Mouse (Mus musculus) liver, embryonic 14.5 days (tissue): Measurements from ENCODE around the gene Capns1. TPM values are rescaled to one million over a fixed set of nuclear protein-coding genes. Genes with fewer than 3 reads are reported as not detected.

ENCODE experiments used
- ATAC-seq: fragments of 200-750 bp; cut with Nextera tagmentation; 2 replicates; pipeline ENCODE4 v1.8.0; 2017; ENCODE audit warnings: moderate number of reproducible peaks, mild to moderate bottlenecking, moderate library complexity; ENCODE audit not compliant: insufficient read depth
- DNase-seq, 3 experiments: peaks; one replicate each; pipeline ENCODE4 v3.0.0-alpha.2; 2012 to 2013; ENCODE audit warnings: low read depth in 3 of 3, low spot score in 3 of 3
- H3K27ac ChIP-seq: fragments of 300-500 bp; sonication (generic); 2 replicates; pipeline ENCODE4 v1.5.1; 2014; ENCODE audit warnings: moderate library complexity, mild to moderate bottlenecking, control low read depth, inconsistent platforms
- H3K27me3 ChIP-seq: fragments of 300-500 bp; sonication (generic); 2 replicates; pipeline ENCODE4 v1.6.1; 2014; ENCODE audit warnings: mild to moderate bottlenecking, low read length, moderate library complexity; ENCODE audit not compliant: control insufficient read depth, insufficient read depth
- H3K36me3 ChIP-seq: fragments of 300-500 bp; sonication (generic); replicated peaks from 2 replicates; pipeline ENCODE4 v1.6.1; 2014; ENCODE audit warnings: low read depth; ENCODE audit not compliant: control insufficient read depth, insufficient read depth
- H3K4me1 ChIP-seq, 2 experiments: fragments of 200-500 bp in 1 of 2; fragments of 300-500 bp in 1 of 2; sonication (generic) in 1 of 2; replicated peaks; 2 replicates each; pipeline ENCODE4 v1.6.1; 2012 to 2014; ENCODE audit warnings: antibody characterized with exemption in 1 of 2, inconsistent platforms in 1 of 2, low read length in 1 of 2; ENCODE audit not compliant: control insufficient read depth in 2 of 2, insufficient read depth in 2 of 2
- H3K4me2 ChIP-seq: fragments of 300-500 bp; sonication (generic); 2 replicates; pipeline ENCODE4 v1.6.1; 2014; ENCODE audit warnings: low read depth, mild to moderate bottlenecking, control low read depth, moderate library complexity
- H3K4me3 ChIP-seq, 2 experiments: fragments of 200-500 bp in 1 of 2; fragments of 300-500 bp in 1 of 2; sonication (generic) in 1 of 2; 2 replicates each; pipeline ENCODE4 v1.5.1; 2012 to 2014; ENCODE audit warnings: low read depth in 2 of 2, low read length in 2 of 2, mild to moderate bottlenecking in 2 of 2, control low read depth in 1 of 2, inconsistent platforms in 1 of 2, moderate library complexity in 1 of 2; ENCODE audit not compliant: insufficient read depth in 1 of 2
- H3K9ac ChIP-seq: fragments of 300-500 bp; sonication (generic); replicated peaks from 2 replicates; pipeline ENCODE4 v1.6.1; 2014; ENCODE audit warnings: mild to moderate bottlenecking, control low read depth, moderate library complexity
- H3K9me3 ChIP-seq: fragments of 300-500 bp; sonication (generic); 2 replicates; pipeline ENCODE4 v1.6.1; 2016; ENCODE audit warnings: low read length, mixed read lengths; ENCODE audit not compliant: control insufficient read depth
- CTCF ChIP-seq: IDR thresholded peaks from 2 replicates; pipeline ENCODE4 v1.5.1; 2016; ENCODE audit warnings: antibody characterized with exemption, low read depth, control low read depth
- EP300 ChIP-seq: IDR thresholded peaks from 2 replicates; pipeline ENCODE4 v1.6.1; 2016; ENCODE audit warnings: antibody characterized with exemption, low read depth
- WGBS: fragments of 180-500 bp; shearing (Covaris S2); extraction: QIAGEN DNeasy Blood & Tissue Kit; methylation state at CpG from one replicate; pipeline ENCODE4 v1.1.7; 2014; ENCODE audit not compliant: insufficient replicate concordance; 5-methylcytosine and 5-hydroxymethylcytosine counted together
- polyA plus RNA-seq, 2 experiments: library from polyadenylated mRNA; depleted of rRNA in 1 of 2; stranded (reverse) in 1 of 2; unstranded in 1 of 2; fragments of >200 nt; fragmentation: Nextera tagmentation in 1 of 2; extraction: Ambion mirVana in 1 of 2; gene quantifications; 2 replicates each; pipeline versions ENCODE4 v1.2.1 to v1.2.3; 2012 to 2014

Capns1 gene
- polyA plus RNA-seq, 2 experiments: 31.2 to 122 TPM

GRCm38 (mm10) chr7:30147011-30147410 lies 51.6 kb downstream of the Capns1 start:
- no peak for DNase-seq
- TF ChIP-seq CTCF (no peak), EP300 (no peak)
- Histone ChIP-seq H3K27ac (no peak overlapping the region), H3K4me3 (no peak overlapping the region), H3K4me2 (no peak overlapping the region), H3K9ac (no peak overlapping the region), H3K27me3 (no peaks in the 10 kb centered on the region), H3K4me1 (no peaks in the 10 kb centered on the region; a peak in 1 of 4 replicates), H3K9me3 (peaks cover 18% of the 10 kb centered on the region), H3K36me3 (no peaks in the 10 kb centered on the region; the same call in 1 of the 2 replicates)
- ATAC-seq: no peak
- WGBS: 80% methylated on average over 5 of the region's 5 CpGs

DNA sequence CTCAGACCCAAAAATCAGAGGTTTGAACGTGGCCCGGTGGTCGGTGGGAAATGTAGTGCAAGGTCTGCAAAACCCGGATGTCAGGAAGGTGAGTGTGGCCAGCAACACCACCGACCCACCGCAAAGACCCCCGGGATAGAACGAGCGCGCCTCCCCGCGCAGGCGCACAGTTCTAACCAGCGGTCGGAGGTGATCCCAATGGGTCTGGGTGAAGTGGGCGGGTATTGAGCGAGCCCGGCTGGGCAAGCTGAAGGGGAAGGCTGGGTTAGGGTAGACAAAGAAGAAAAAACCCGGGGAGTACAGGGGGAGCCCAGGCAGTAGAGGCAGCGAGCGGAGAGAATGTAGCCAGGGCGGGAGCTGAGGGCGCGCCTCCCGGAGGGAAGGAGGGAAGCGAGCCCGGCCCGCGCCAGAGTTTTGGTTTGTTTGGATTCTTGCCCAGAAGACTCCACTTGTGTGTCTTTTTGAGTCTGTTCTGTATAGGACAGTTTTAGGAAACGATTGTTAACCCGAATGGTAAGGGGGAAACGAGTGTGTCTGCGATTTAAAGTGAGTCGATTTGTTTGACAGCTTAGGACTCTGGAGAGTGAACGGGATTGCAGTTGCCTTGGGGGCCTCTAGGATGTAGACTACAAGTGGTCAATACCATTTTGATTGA lies 54.9 kb downstream of the Capns1 start:
- Histone ChIP-seq H3K4me2 (peak overlapping the region; percentile 57), H3K27ac (no peak overlapping the region), H3K4me1 (no peaks in the 10 kb centered on the region; a peak in 1 of 4 replicates), H3K9ac (no peak overlapping the region), H3K4me3 (peak overlapping the region; percentile 14 to 53), H3K9me3 (no peaks in the 10 kb centered on the region), H3K36me3 (no peaks in the 10 kb centered on the region), H3K27me3 (no peaks in the 10 kb centered on the region)
- TF ChIP-seq EP300: no peak
- no peak for TF ChIP-seq CTCF
- DNase-seq (peak in 1 of 3 experiments; percentile 6), ATAC-seq (peak; percentile 58; the same call in 1 of the 2 replicates)
- 1% methylated on average over 35 of the region's 35 CpGs for WGBS

GRCm38 (mm10) chr7:30143170-30143554 lies 55.4 kb downstream of the Capns1 start:
- Histone ChIP-seq H3K27me3 (no peaks in the 10 kb centered on the region), H3K4me1 (no peaks in the 10 kb centered on the region; a peak in 1 of 4 replicates), H3K4me2 (peak overlapping the region; percentile 57), H3K4me3 (peak overlapping the region; percentile 14 to 53; a peak in 3 of 4 replicates), H3K9ac (no peak overlapping the region), H3K36me3 (no peaks in the 10 kb centered on the region), H3K9me3 (no peaks in the 10 kb centered on the region), H3K27ac (no peak overlapping the region)
- TF ChIP-seq CTCF (no peak), EP300 (no peak)
- no peak for ATAC-seq
- WGBS: 13% methylated on average over 8 of the region's 8 CpGs
- no peak for DNase-seq

Other genes with a start within 250 kb of the Capns1 start
- 1.5 and 1.7 TPM in 2 replicates for gene Zfp74, start 244.7 kb downstream of the Capns1 start, polyA plus RNA-seq (2012; rRNA removed)
- gene Zfp74, start 244.7 kb downstream of the Capns1 start, polyA plus RNA-seq (2014; fragmentation: Nextera tagmentation; extraction: Ambion mirVana): 0.85 and 1.8 TPM in 2 replicates
- 4.5 and 6.1 TPM in 2 replicates for gene Zfp568, start 214.9 kb downstream of the Capns1 start, polyA plus RNA-seq (2012; rRNA removed)
- 7.0 and 8.2 TPM in 2 replicates for gene Zfp568, start 214.9 kb downstream of the Capns1 start, polyA plus RNA-seq (2014; fragmentation: Nextera tagmentation; extraction: Ambion mirVana)
- 0.24 and 0.38 TPM in 2 replicates for gene Zfp14, start 147.4 kb downstream of the Capns1 start, polyA plus RNA-seq (2012; rRNA removed)
- gene Zfp14, start 147.4 kb downstream of the Capns1 start, polyA plus RNA-seq (2014; fragmentation: Nextera tagmentation; extraction: Ambion mirVana): 0.21 and 0.27 TPM in 2 replicates
- 0.22 and 0.50 TPM in 2 replicates for gene Zfp82, start 125.9 kb downstream of the Capns1 start, polyA plus RNA-seq (2012; rRNA removed)
- 1.2 and 1.8 TPM in 2 replicates for gene Zfp82, start 125.9 kb downstream of the Capns1 start, polyA plus RNA-seq (2014; fragmentation: Nextera tagmentation; extraction: Ambion mirVana)
- gene Gm26920, start 108.4 kb downstream of the Capns1 start, polyA plus RNA-seq (2012; rRNA removed): 0.13 TPM in 1 of 2 replicates, not detected in the other
- 0.23 TPM in 1 of 2 replicates, not detected in the other for gene Gm26920, start 108.4 kb downstream of the Capns1 start, polyA plus RNA-seq (2014; fragmentation: Nextera tagmentation; extraction: Ambion mirVana)
- 0.54 and 1.8 TPM in 2 replicates for gene Zfp566, start 108.3 kb downstream of the Capns1 start, polyA plus RNA-seq (2012; rRNA removed)
- gene Zfp566, start 108.3 kb downstream of the Capns1 start, polyA plus RNA-seq (2014; fragmentation: Nextera tagmentation; extraction: Ambion mirVana): 1.3 and 1.5 TPM in 2 replicates
- gene Zfp260, start 104.0 kb downstream of the Capns1 start, polyA plus RNA-seq (2012; rRNA removed): 3.7 and 4.8 TPM in 2 replicates
- 11.9 and 12.6 TPM in 2 replicates for gene Zfp260, start 104.0 kb downstream of the Capns1 start, polyA plus RNA-seq (2014; fragmentation: Nextera tagmentation; extraction: Ambion mirVana)
- gene Zfp382, start 76.9 kb downstream of the Capns1 start, polyA plus RNA-seq (2012; rRNA removed): 0.26 and 0.66 TPM in 2 replicates
- 0.32 and 1.5 TPM in 2 replicates for gene Zfp382, start 76.9 kb downstream of the Capns1 start, polyA plus RNA-seq (2014; fragmentation: Nextera tagmentation; extraction: Ambion mirVana)
- gene Zfp146, start 29.1 kb downstream of the Capns1 start, polyA plus RNA-seq (2012; rRNA removed): 13.5 and 20.8 TPM in 2 replicates
- 4.2 and 4.4 TPM in 2 replicates for gene Zfp146, start 29.1 kb downstream of the Capns1 start, polyA plus RNA-seq (2014; fragmentation: Nextera tagmentation; extraction: Ambion mirVana)
- 3.5 TPM in 2 replicates for gene Cox7a1, start 14.7 kb downstream of the Capns1 start, polyA plus RNA-seq (2012; rRNA removed)
- 5.5 and 7.0 TPM in 2 replicates for gene Cox7a1, start 14.7 kb downstream of the Capns1 start, polyA plus RNA-seq (2014; fragmentation: Nextera tagmentation; extraction: Ambion mirVana)
- 71.8 and 72.4 TPM in 2 replicates for gene Polr2i, start 33.1 kb upstream of the Capns1 start, polyA plus RNA-seq (2012; rRNA removed)
- 59.2 and 61.1 TPM in 2 replicates for gene Polr2i, start 33.1 kb upstream of the Capns1 start, polyA plus RNA-seq (2014; fragmentation: Nextera tagmentation; extraction: Ambion mirVana)
- 13.1 and 24.4 TPM in 2 replicates for gene Tbcb, start 33.5 kb upstream of the Capns1 start, polyA plus RNA-seq (2012; rRNA removed)
- gene Tbcb, start 33.5 kb upstream of the Capns1 start, polyA plus RNA-seq (2014; fragmentation: Nextera tagmentation; extraction: Ambion mirVana): 44.8 and 47.1 TPM in 2 replicates
- not detected in 2 replicates for gene Ovol3, start 36.9 kb upstream of the Capns1 start, polyA plus RNA-seq (2012; rRNA removed)
- not detected in 2 replicates for gene Ovol3, start 36.9 kb upstream of the Capns1 start, polyA plus RNA-seq (2014; fragmentation: Nextera tagmentation; extraction: Ambion mirVana)
- 0.03 TPM in 1 of 2 replicates, not detected in the other for gene Thap8, start 81.3 kb upstream of the Capns1 start, polyA plus RNA-seq (2012; rRNA removed)
- gene Thap8, start 81.3 kb upstream of the Capns1 start, polyA plus RNA-seq (2014; fragmentation: Nextera tagmentation; extraction: Ambion mirVana): not detected in 2 replicates
- gene Wdr62, start 81.6 kb upstream of the Capns1 start, polyA plus RNA-seq (2012; rRNA removed): 12.4 and 14.0 TPM in 2 replicates
- gene Wdr62, start 81.6 kb upstream of the Capns1 start, polyA plus RNA-seq (2014; fragmentation: Nextera tagmentation; extraction: Ambion mirVana): 7.5 and 8.8 TPM in 2 replicates
- gene Clip3, start 92.9 kb upstream of the Capns1 start, polyA plus RNA-seq (2012; rRNA removed): 1.0 and 2.1 TPM in 2 replicates
- 0.71 and 0.86 TPM in 2 replicates for gene Clip3, start 92.9 kb upstream of the Capns1 start, polyA plus RNA-seq (2014; fragmentation: Nextera tagmentation; extraction: Ambion mirVana)
- gene Alkbh6, start 109.9 kb upstream of the Capns1 start, polyA plus RNA-seq (2012; rRNA removed): 13.8 and 18.6 TPM in 2 replicates
- 16.0 and 19.5 TPM in 2 replicates for gene Alkbh6, start 109.9 kb upstream of the Capns1 start, polyA plus RNA-seq (2014; fragmentation: Nextera tagmentation; extraction: Ambion mirVana)
- 11.1 and 12.0 TPM in 2 replicates for gene Syne4, start 116.0 kb upstream of the Capns1 start, polyA plus RNA-seq (2012; rRNA removed)
- 7.0 and 7.6 TPM in 2 replicates for gene Syne4, start 116.0 kb upstream of the Capns1 start, polyA plus RNA-seq (2014; fragmentation: Nextera tagmentation; extraction: Ambion mirVana)
- gene E130208F15Rik, start 122.9 kb upstream of the Capns1 start, polyA plus RNA-seq (2012; rRNA removed): 0.11 and 0.19 TPM in 2 replicates
- gene E130208F15Rik, start 122.9 kb upstream of the Capns1 start, polyA plus RNA-seq (2014; fragmentation: Nextera tagmentation; extraction: Ambion mirVana): not detected in 2 replicates
- gene Sdhaf1, start 125.1 kb upstream of the Capns1 start, polyA plus RNA-seq (2012; rRNA removed): 3.8 and 5.1 TPM in 2 replicates
- gene Sdhaf1, start 125.1 kb upstream of the Capns1 start, polyA plus RNA-seq (2014; fragmentation: Nextera tagmentation; extraction: Ambion mirVana): 6.7 and 7.0 TPM in 2 replicates
- gene Lrfn3, start 164.0 kb upstream of the Capns1 start, polyA plus RNA-seq (2012; rRNA removed): 1.4 and 1.7 TPM in 2 replicates
- gene Lrfn3, start 164.0 kb upstream of the Capns1 start, polyA plus RNA-seq (2014; fragmentation: Nextera tagmentation; extraction: Ambion mirVana): 0.79 and 1.2 TPM in 2 replicates
- 78.3 and 95.0 TPM in 2 replicates for gene Tyrobp, start 214.9 kb upstream of the Capns1 start, polyA plus RNA-seq (2012; rRNA removed)
- 105 and 113 TPM in 2 replicates for gene Tyrobp, start 214.9 kb upstream of the Capns1 start, polyA plus RNA-seq (2014; fragmentation: Nextera tagmentation; extraction: Ambion mirVana)
- gene Hcst, start 221.0 kb upstream of the Capns1 start, polyA plus RNA-seq (2012; rRNA removed): 3.3 and 4.7 TPM in 2 replicates
- 4.5 and 4.9 TPM in 2 replicates for gene Hcst, start 221.0 kb upstream of the Capns1 start, polyA plus RNA-seq (2014; fragmentation: Nextera tagmentation; extraction: Ambion mirVana)
- 0.92 and 1.2 TPM in 2 replicates for gene Nfkbid, start 222.9 kb upstream of the Capns1 start, polyA plus RNA-seq (2012; rRNA removed)
- gene Nfkbid, start 222.9 kb upstream of the Capns1 start, polyA plus RNA-seq (2014; fragmentation: Nextera tagmentation; extraction: Ambion mirVana): 0.69 and 1.1 TPM in 2 replicates
- 2.9 and 4.0 TPM in 2 replicates for gene Aplp1, start 246.7 kb upstream of the Capns1 start, polyA plus RNA-seq (2012; rRNA removed)
- gene Aplp1, start 246.7 kb upstream of the Capns1 start, polyA plus RNA-seq (2014; fragmentation: Nextera tagmentation; extraction: Ambion mirVana): 3.5 and 4.5 TPM in 2 replicates